Mouse (Mus musculus) thymus, adult 2 months (tissue): ENCODE measurements at regions not wholly inside any gene's neighbourhood (a gene's known extent, or its start where the extent isn't known, plus 50 kb on each side); places are given as distances from the start of the nearest gene placed in this dataset.

Experiments used
- CTCF ChIP-seq: fragments of 200-500 bp; IDR thresholded peaks from 2 replicates; pipeline ENCODE4 v1.5.1; 2012; ENCODE audit warnings: mild to moderate bottlenecking, control low read depth, low read length, moderate library complexity, borderline replicate concordance; ENCODE audit not compliant: control insufficient read depth, poor library complexity, insufficient read depth; ENCODE audit errors: extremely low read depth
- POLR2A ChIP-seq: fragments of 200-500 bp; IDR thresholded peaks from 2 replicates; pipeline ENCODE4 v1.6.1; 2012; ENCODE audit warnings: mild to moderate bottlenecking, low read length, control low read depth, moderate library complexity; ENCODE audit not compliant: control insufficient read depth, poor library complexity, insufficient read depth; ENCODE audit errors: extremely low read depth

DNA sequence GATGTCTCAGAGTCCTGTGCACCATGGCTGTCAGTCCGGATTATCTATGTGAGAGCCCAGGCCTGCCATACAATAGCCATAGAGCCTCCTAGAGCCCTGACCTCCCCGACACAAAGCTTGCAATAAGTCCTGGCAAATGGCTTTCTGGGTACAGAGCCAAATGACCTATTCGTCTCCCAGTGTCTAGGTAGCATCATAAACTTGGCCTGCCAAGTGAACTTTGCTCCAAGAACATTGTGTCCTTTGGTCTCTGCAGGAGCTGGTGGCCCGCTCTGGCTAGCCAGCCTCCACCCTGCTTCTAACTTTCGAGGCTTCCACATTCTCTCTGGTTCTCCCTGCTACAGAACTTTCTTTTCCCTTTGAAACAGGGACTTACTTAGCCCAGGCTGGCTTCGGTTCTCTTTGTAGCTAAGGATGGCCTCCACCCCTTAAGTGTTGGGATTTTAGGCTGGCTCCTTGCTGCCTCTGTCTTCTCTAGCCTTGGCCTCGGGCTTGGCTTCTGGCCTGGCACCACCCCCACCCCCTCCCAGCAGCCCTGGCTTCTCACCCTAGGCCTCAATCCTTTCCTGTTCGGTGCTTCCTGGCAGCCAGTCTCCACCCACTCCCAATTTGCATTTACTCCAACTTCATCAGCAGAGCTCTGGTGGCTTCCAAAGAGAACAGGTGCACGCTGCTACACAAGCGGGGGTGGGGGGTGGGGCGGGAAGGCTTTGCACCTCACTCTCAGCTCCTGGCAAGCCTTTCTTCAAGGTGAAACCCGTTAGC is 70.8 kb upstream of the Grik3 start:
- TF ChIP-seq POLR2A (no peak), CTCF (no peak)
